Mouse (Mus musculus): ENCODE data around the gene Ccdc87. TPM values are rescaled to one million over a fixed set of nuclear protein-coding genes. Genes with fewer than 3 reads are reported as not detected.
"Not testable (repeated sequence)": the region's sequence is repeated elsewhere in the genome, so short reads cannot be mapped to it uniquely, and the experiment has no call there.

Gene Ccdc87
- total RNA-seq, 4 experiments from 2014 or later: 2.1 to 2.8 (median 2.4) TPM

DNA sequence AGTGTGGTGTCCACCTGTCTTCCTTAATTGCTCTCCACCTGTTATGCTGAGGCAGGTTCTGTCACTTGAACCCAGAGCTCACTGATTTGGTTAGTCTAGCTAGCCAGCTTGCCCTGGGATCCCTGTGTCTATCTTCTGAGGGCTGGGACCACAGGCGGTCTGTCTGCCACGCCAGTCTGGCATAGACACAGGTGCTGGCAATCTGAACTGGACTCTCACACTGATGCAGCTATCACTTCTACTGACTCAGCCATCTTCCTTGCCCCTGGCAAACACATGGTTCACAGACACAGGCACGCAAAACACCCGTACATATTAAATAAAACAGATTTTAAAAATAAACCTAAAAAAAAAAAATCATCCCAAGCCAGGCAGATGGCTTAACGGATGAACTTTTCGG is 2.1 kb upstream of the Ccdc87 start:
- no peak for DNase-seq (ENCODE audit: low spot score in 2 of 2)

DNA sequence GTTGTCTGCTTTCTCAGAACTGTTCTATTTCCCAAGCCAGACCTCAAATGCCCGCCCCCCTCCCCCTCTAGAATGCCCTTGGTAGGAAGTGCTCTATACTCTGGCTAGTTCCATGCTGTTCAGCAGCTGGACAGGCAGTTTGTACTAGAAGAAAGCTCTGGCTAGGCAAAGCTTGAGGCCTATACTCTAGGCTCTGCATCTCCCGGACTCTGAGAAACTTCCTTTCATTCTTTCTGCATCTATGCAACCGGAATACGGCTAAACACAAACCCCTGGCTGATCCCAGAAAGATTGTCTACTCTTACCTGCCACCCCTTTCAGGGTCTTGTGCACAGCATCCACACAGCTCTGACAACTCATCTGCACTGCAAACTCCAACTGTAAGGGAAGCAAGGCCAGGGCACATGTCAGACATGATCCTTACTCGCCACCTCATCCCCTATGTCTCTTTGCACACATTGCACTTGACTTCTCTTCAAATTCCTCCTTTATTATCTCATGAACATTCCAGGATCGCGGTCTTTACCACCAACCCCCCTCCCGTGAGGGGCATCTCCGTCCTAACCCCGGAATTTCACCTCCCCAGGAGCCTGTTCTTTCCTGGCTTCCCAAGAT is 533 bp upstream of the Ccdc87 start:
- DNase-seq (ENCODE audit: low spot score in 2 of 2): no peak

DNA sequence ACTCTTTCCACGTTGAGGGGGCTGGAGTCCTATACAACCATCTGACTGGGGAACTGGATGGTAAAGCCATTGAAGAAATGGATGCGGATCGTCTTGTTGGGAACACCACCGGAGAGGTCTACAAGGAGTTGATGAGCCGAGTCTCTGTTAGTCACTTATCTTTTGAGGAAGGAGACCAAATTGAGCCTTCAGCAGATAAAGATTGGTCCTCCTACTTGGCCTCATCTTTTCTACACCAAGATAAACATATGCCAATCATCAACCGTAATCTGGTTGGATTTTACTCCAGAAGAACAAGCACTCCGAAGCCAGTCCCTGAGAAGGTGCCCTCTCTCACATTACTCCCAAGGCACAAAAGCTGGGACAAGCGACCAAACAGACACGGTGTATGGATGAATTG is 1.7 kb downstream of the Ccdc87 start:
- no peak for DNase-seq (ENCODE audit: low spot score in 2 of 2)

DNA sequence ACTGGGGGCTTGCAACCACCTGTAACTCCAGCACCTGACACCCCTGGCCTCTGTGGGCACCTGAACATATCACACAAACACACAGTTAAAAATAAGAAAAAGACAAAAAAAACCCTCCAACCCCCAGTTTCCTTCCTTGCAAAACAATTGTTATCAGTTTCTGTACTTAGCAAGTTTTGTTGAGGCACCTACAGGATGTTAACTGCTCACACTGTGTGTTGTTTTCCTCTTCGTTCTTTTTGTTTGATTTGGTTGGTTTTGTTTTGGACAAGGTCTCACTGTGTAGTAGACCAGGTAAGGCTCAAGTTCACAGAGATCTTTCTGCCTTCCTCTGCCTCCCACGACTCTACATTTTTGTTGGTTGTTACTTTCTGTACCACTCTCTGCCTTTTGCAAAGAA is 3.4 kb downstream of the Ccdc87 start:
- DNase-seq (ENCODE audit: low spot score in 2 of 2): no peak

DNA sequence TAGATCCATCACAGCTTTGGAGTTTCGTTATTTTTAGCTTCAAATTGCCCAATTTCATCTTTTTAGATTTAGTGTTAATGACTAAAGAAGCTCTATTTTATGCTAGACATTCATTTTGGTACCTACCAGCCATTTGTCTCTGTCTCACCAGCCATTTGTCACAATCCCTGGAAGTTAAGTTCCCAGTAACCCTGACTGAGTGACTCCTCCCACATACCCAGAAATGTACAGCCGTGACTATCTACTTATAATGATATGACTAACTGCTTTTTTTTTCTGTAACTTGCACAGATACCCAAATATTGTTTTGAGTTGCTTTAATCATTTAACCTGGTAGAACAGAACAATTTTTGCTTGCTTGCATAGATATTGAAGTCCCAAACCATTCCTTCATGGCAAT is 6.7 kb downstream of the Ccdc87 start:
- no peak for DNase-seq (ENCODE audit: low spot score in 2 of 2)

DNA sequence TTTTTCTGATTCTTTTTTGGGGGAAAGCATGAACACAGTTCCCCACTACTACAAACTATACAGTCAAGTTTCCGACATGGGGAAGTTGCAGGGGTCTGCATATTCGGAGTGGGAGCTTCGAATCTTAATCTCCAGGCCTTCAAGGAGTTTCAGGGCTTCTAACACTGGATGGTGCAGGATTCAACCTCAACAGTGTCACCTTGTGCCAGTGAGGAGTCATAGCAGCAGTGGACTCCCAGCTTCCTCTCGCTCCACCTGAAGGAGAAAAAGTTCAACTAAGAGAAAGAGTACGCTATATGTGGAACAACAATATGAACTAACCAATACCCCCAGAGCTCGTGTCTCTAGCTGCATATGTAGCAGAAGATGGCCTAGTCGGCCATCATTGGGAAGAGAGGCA is 8.3 kb downstream of the Ccdc87 start:
- DNase-seq (ENCODE audit: low spot score in 2 of 2): no peak

DNA sequence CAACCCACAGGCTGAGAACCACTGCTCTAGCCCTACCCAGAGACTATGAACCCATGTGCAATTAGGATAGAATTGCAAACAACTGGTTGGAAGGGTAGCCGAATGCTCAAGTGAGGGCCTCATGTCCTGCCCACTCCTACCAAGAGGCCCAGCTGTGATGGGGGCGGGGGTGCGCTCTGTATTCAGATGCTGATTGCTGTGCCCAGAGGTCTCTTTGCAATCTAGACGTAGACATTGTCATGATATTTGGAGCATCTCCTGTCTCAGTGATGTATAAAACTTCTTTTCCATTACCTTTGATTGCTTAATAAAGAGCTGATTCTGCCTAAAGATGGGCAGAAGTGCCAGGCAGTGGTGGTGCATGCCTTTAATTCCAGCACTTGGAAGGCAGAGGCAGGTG is 10.6 kb downstream of the Ccdc87 start:
- DNase-seq (ENCODE audit: low spot score in 2 of 2): no peak

DNA sequence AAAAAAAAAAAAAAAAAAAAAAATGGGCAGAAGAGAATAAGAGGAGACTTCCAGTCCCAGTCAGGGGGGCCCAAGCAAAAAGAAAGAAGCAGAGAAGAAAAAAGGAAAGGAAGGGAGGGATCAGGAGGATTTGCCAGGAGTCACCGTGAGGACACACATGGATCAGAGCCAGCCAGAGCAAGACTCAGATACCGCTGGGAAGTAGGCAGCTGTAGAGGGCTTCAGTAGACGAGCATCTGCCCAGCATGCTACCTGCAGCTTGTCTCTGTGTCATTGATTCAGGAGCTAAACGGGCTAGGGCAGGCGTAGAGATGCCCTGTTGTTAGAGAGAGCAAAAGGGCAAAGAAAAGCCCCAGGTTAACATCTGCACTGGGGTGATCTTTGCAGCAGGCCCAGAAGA is 11.1 kb downstream of the Ccdc87 start:
- no peak for DNase-seq (ENCODE audit: low spot score in 2 of 2)

DNA sequence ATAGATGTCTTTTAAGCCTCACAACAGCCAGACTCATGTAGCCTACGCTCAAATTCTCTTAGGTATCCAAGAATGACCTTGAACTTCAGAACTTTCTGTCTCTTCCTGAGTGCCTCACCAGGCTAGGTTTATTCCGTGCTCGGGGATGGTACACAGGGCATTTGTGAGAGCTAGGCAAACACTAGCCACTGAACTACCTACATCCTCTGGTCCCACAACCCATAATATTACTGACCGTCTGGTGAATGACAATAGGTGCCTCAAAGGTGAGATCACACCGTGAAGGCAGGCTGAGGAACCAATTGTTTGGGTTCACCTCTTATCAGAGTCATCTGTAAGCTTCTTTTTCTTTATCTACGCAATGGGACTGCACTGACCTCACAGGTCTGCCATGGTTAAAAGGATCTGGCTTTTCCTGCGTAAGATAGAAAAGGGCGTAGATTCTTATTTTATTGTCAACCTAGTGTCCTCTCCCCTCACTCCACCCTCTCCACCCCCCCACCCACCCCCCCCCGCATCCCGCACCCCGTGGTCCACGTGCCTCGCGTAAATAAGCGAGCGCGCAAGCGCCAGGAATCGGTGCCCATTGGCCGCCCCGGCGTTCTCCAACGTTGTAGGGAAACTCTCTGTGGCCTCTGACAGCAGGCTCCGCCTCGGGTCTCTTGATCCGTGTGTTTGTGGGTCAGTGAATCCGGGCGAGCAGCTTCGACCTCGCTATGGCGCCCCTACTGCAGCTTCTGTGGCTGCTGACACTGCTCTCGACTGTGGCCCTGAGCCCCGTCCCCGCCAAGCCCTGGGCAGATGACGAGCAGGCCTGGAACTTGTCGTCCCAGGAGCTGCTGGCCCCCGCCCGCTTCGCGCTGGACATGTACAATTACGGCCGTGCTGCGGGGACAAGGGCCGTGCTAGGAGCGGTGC is 15.6 kb downstream of the Ccdc87 start, which contains the start of gene Ctsf:
Gene Ctsf, plus strand, starts transcription at position 579 of the 918 bp plus-strand sequence.
- peak; percentile 91 for DNase-seq (ENCODE audit: low spot score in 2 of 2)

DNA sequence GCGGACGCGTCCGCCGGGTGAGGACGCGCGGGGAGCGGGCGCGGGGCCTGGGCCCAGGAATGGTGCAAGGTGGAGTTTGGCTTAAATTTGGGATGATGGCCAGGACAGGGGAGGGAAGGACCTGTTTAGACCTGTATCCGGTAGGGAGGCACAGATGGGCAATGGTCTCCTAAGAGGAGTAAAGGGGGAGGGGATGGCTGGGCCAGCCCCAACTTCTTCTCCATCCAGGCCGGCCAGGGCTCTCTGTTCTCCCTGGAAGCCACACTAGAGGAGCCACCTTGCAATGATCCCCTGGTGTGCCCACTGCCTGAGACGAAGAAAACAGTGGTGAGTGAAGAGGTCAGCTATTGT is 16.3 kb downstream of the Ccdc87 start:
- DNase-seq (ENCODE audit: low spot score in 2 of 2): no peak

DNA sequence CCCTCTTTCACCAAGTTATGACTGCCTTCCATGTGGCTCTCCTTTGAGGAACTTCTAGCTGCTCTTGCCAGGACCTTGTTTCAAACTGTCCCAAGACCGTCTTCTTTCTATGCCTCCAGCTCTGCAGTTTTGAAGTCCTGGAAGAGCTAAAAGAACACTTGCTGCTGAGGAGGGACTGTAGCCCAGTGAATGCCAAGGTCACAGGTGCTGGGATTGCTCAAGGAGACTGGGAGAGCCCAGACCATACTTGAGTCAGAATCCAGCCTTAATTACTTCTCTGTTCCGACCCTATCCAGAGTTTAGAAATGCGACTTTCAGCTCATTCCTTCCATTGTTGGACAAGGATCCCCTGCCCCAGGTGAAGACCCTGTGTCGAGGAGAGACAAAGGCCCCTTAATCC is 16.8 kb downstream of the Ccdc87 start:
- DNase-seq (ENCODE audit: low spot score in 2 of 2): no peak

DNA sequence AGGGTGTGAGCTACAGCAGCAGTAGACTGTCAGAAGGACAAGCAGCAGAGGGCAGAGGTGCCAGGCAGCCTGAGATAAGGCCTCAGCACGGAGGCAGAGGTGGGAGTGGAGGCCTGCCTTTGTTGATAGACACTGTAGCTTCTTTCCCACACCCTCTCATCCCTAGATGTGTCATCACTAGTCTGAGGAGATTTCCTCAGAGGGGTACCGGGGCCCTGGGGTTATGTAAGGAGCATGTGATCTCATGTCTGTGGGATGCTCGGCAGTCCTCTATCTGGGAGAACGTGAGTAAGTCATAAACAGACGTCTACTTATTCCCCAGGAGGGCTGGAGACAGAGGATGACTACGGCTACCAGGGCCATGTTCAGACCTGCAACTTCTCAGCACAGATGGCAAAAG is 19.9 kb downstream of the Ccdc87 start:
- no peak for DNase-seq (ENCODE audit: low spot score in 2 of 2)

DNA sequence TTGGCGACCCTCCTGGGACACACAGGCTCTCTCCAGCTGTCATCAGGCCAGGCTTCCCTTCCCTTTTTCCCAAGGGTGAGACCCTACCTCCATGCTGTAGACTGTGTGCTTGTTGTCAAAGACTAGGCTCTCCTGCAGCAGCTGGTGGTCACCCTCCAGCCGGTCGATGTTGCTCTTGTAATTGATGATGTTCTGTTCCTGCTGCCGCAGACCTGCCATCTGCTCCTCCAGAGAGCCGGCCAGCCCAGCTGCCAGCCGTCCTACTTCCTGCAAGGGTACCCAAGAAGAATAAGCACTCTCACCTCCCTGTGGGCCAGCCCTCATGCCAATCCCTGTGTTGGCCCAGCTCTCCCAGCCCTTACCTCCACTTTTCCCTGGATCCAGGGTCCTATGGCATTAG is 23.9 kb downstream of the Ccdc87 start:
- no peak for DNase-seq (ENCODE audit: low spot score in 2 of 2)

DNA sequence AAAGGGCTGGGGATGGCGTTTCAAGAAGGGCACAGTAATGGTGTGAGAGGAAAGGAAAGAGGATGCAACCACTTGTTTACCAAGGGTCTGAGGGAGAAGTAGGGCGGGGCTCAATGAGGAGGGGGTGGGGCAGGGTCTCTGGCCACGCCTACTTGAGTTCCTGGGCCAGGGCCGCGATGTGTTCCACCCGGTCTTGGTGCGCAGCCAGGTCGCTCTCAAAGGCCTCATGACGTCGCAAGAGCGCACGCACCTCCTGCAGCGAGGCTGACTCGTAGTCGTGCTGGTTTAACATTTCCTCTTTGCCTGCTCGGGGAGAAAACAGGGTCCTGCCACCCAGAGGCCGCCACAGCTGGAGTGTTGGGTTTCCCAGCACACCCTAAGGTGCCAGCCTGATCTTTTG is 26.0 kb downstream of the Ccdc87 start:
- DNase-seq (ENCODE audit: low spot score in 2 of 2): no peak

DNA sequence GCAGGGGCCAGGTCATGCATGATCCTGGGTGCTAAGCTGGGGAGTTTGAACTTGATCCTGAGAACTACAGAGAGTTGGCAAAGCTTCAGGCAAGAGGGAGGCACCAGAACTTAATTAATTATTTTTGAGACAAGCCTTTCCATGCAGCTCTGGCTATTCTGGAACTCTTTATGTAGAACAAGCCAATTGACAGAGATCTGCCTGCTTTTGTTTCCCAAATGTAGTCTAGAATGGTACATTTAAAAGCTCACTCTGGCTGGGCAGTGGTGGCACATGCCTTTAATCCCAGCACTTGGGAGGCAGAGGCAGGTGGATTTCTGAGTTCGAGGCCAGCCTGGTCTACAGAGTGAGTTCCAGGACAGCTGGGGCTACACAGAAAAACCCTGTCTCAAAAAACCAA is 35.4 kb downstream of the Ccdc87 start:
- DNase-seq (ENCODE audit: low spot score in 2 of 2): not testable (repeated sequence)

DNA sequence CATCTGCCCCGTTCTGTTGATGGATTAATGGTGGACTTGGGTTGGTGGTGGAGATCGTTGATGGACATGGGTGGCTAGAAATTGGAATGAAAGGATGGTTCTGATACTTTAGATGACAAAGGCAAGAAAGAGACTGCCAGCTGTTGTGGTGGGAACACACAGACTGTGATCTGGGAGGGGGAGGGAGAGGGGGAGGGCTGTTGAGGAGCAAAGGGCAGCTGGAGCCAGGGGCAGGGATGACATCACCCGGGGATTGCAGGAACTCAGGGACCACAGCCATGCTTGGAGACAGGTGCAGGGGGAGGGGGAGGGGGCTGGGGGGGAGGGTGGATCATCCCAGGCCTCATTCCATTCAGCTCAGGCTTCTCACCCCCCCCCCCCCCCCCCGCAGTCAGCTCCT is 37.1 kb downstream of the Ccdc87 start:
- DNase-seq (ENCODE audit: low spot score in 2 of 2): no peak

DNA sequence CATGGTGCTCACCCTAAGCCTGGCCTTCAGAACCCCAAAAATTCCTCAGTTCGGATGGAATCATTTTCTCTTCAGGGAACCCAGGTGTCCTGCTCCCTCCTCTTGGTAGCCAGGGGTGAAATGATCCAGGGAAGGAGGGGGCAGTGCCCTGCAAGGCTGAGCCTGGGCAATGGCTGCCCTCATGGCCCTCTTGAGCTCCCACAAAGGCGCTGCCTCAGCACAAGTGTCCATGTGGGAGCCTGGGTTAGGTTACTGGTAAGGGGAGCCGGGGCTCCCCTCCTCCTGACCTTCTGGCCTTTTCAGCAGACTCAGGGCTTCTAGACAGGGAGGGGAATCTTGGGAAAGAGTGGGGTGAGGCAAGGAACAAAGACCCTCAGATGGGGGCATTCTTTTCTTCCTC is 37.6 kb downstream of the Ccdc87 start:
- DNase-seq (ENCODE audit: low spot score in 2 of 2): no peak

DNA sequence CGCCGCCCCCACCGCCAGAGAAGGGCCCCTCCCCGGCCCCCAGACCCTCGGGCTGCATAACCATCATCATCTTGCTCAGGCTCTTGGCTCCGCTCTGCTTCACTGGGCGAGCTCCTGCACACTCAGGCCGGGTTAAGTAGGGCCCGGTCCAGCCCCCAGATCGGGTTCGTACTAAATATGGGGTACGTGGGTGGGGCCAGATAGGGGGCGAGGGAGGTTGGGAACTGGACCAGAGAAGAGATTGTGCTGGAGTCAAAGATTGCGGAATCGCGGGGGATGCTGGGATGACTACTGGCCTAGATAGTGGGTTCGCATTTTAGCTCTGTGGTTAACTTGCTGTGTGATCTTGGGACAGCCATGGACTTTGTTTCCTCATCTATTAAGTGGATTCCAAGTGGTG is 38.6 kb downstream of the Ccdc87 start, which contains the start of gene Actn3:
Gene Actn3, minus strand, starts transcription at position 125 of the 400 bp plus-strand sequence.
- no peak for DNase-seq (ENCODE audit: low spot score in 2 of 2)

DNA sequence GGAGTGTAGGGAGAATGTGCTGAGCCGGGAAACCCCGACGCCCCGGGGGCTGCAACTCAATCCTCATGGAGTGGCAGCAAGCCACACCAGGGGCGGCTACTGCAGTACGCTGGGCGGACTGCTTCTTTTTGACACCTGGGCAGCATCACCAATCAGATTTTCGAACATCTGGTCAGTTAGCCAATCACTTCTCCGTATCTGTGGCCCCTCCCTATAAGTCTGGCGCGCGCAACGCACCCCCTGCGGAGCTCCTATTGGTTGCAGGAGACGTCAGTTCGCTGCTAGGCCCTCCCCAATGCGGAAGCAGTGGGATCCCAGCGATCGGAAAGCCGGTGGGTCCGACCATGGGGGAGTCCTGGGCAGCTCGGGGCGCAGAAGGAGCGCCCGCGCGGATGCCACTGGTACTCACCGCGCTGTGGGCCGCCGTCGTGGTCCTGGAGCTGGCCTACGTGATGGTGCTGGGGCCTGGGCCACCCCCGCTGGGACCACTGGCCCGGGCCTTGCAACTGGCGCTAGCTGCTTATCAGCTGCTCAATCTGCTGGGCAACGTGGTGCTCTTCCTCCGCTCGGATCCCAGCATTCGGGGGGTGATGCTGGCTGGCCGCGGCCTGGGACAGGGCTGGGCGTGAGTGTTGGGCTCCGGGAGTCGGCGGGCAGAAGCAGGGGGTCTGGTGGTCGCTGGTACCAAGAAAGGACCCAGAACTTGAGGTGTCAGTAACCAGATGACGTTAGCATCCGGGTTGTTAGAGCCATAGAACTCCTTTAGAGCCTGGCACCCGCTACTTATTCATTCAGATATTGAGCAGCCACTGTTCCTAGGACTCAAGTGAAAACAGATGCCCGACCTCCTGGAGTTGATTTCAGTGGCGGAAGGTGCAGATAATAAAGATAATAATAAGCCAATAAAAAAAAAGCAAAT is 39.5 kb downstream of the Ccdc87 start, which contains the start of gene Zdhhc24:
Gene Zdhhc24, plus strand, starts transcription at position 264 of the 919 bp plus-strand sequence.
- peak; percentile 94 to 95 for DNase-seq (ENCODE audit: low spot score in 2 of 2)

DNA sequence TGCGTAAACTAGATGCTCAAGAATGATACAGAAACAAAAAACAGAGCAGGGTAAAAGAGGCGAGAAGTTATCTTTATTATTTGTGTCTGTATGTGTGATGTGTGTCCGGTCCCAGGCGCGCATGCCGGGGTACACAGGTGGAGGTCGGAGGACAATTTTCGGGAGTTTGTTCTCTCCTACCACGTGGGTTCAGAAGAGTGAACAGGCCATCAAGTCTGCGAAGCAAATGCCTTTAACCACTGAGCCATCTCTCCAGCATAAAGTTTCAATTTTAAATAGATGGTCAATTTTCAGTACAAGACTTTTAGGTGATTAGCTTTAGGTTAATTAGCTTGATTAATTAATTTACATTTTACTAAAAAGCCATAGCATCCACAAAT is 40.1 kb downstream of the Ccdc87 start:
- no peak for DNase-seq (ENCODE audit: low spot score in 2 of 2)

DNA sequence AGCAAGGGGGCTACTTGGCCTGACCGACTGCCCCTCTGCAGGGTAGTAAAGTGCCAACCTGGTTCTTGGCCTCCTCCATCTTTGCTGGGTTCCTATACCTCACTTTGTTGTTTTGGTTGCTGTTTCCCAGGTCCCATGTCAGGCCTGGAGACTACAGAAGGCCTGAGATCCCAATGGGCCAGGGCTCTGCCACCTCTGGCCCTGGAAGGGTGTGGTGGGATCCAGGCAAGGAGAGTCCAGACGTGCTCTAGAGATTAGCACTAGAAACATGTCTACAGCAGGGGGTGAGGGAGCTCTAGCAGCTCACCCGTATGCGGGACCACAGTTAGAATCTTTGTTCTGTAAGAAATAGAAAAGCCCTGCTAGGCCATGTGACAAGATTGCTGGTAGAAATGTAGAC is 44.8 kb downstream of the Ccdc87 start:
- no peak for DNase-seq (ENCODE audit: low spot score in 2 of 2)

DNA sequence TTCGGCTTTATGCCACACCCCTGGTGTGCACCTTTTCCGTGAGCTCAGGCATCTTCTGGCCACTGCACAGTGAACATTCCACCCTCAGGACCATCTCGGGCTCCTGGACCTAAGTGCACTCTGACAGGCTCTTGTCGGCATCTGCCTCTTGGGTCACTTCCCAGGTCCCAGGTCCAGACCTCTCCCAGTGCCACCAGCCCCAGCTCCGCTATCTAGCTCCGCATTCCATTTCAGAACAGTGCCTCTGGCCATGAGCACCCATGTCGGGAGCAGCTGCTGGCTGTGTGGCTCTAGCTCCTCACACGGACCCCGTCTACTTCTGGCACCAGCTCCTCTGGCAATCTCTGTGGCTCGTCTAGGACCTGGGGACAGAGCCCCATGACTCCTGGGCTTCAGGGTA is 50.6 kb downstream of the Ccdc87 start:
- no peak for DNase-seq (ENCODE audit: low spot score in 2 of 2)
